ENCODE assay signal across 8 mouse cellular contexts in genomic region chr5:122091070-122091469, GRCm38 (mm10). TPM values are rescaled to one million over a fixed set of nuclear protein-coding genes. Genes with fewer than 3 reads are reported as not detected.
DNase-seq lines count a peak whose midpoint lies in the region; ATAC-seq and TF ChIP-seq lines count a peak whose summit lies in the region.

No protein-coding gene starts in this region.

- no peaks in the 10 kb centered on the region for H3K9me3 ChIP-seq in heart, embryonic 11.5 days (replicated peaks; ENCODE audit: control insufficient read depth, low read length)
- no peaks in the 10 kb centered on the region for H3K9me3 ChIP-seq in embryonic facial prominence, embryonic 15.5 days (replicated peaks)
- H3K9me3 ChIP-seq in kidney, embryonic 16.5 days (ENCODE audit: low read length), result 0 out of 2 replicates have a peak, but pooled peaks cover 4% of the 10 kb centered on the region

- H3K4me3 ChIP-seq in heart, adult 2 months, result no peak overlapping the region
- H3K4me3 ChIP-seq in heart, embryonic 11.5 days (ENCODE audit: low read depth, low read length), result no peak overlapping the region
- H3K4me3 ChIP-seq in embryonic facial prominence, embryonic 15.5 days (replicated peaks), result no peak overlapping the region
- H3K4me3 ChIP-seq in kidney, embryonic 16.5 days (ENCODE audit: low read length), result no peak overlapping the region

- no peak overlapping the region for H3K4me2 ChIP-seq in heart, embryonic 11.5 days
- H3K4me2 ChIP-seq in embryonic facial prominence, embryonic 15.5 days (replicated peaks), result no peak overlapping the region
- H3K4me2 ChIP-seq in kidney, embryonic 16.5 days (replicated peaks; ENCODE audit: low read depth, low read length), result no peak overlapping the region

- no peaks in the 10 kb centered on the region for H3K79me2 ChIP-seq in heart, adult 2 months (replicated peaks; ENCODE audit: control insufficient read depth, insufficient read depth, low read length)

- H3K9ac ChIP-seq in heart, adult 2 months (ENCODE audit: low read depth, low read length), result no peak overlapping the region
- H3K9ac ChIP-seq in heart, embryonic 11.5 days (ENCODE audit: low read depth, low read length), result no peak overlapping the region
- H3K9ac ChIP-seq in embryonic facial prominence, embryonic 15.5 days, result no peak overlapping the region
- H3K9ac ChIP-seq in kidney, embryonic 16.5 days (replicated peaks; ENCODE audit: low read length), result no peak overlapping the region

- peak; percentile 74 for TF ChIP-seq CTCF in heart, adult 2 months (IDR thresholded peaks at IDR 0.05)

- no peak for TF ChIP-seq EP300 in heart, adult 2 months (IDR thresholded peaks at IDR 0.05; ENCODE audit: insufficient read depth, low read depth, low read length)

- H3K36me3 ChIP-seq in heart, adult 2 months (ENCODE audit: control insufficient read depth, insufficient read depth, low read length), result no peaks in the 10 kb centered on the region
- no peaks in the 10 kb centered on the region for H3K36me3 ChIP-seq in heart, embryonic 11.5 days (ENCODE audit: control insufficient read depth, insufficient read depth, low read length)
- H3K36me3 ChIP-seq in embryonic facial prominence, embryonic 15.5 days, result no peaks in the 10 kb centered on the region
- H3K36me3 ChIP-seq in kidney, embryonic 16.5 days (ENCODE audit: insufficient read depth, low read length), result no peaks in the 10 kb centered on the region

- TF ChIP-seq POLR2A in heart, adult 2 months (IDR thresholded peaks at IDR 0.05; ENCODE audit: insufficient read depth, low read depth, low read length), result no peak

- no peaks in the 10 kb centered on the region for H3K27me3 ChIP-seq in heart, adult 2 months (ENCODE audit: control insufficient read depth, insufficient read depth, low read length)
- 0 out of 2 replicates have a peak, but pooled peaks cover 2% of the 10 kb centered on the region for H3K27me3 ChIP-seq in heart, embryonic 11.5 days (ENCODE audit: control insufficient read depth, insufficient read depth, low read length)
- H3K27me3 ChIP-seq in embryonic facial prominence, embryonic 15.5 days, result no peaks in the 10 kb centered on the region
- H3K27me3 ChIP-seq in kidney, embryonic 16.5 days (ENCODE audit: insufficient read depth, low read length), result no peaks in the 10 kb centered on the region

- intact Hi-C loops in heart, adult 2 months (cut with DNase I), result no loop called here

- no peak for ATAC-seq in heart, embryonic 11.5 days (replicated peaks; ENCODE audit: insufficient number of reproducible peaks, low FRiP score, low TSS enrichment)
- ATAC-seq in embryonic facial prominence, embryonic 15.5 days (ENCODE audit: insufficient number of reproducible peaks, low FRiP score, low TSS enrichment, low read depth), result peak; percentile 32; the same call in 1 of the 2 replicates
- peak; percentile 49; the same call in 1 of the 2 replicates for ATAC-seq in kidney, embryonic 16.5 days (ENCODE audit: low FRiP score, low TSS enrichment)

- DNase-seq in heart, adult 2 months, result peak in 1 of 2 experiments; percentile 57
- peak; percentile 39 for DNase-seq in 416B (ENCODE audit: low read depth)
- DNase-seq in T-cell, adult 2 months (ENCODE audit: low spot score), result peak; percentile 46
- DNase-seq in mesoderm, embryonic 11.5 days (ENCODE audit: low read depth, low spot score), result peak; percentile 57
- peak; percentile 79 for DNase-seq in testis, postnatal 10 days (ENCODE audit: low spot score)

- peaks cover 2% of the 10 kb centered on the region; the same call in 1 of the 2 replicates for H3K4me1 ChIP-seq in heart, adult 2 months (ENCODE audit: control insufficient read depth, insufficient read depth, low read length)
- H3K4me1 ChIP-seq in heart, embryonic 11.5 days (ENCODE audit: control insufficient read depth, insufficient read depth, low read length), result peaks cover 14% of the 10 kb centered on the region
- peaks cover 2% of the 10 kb centered on the region for H3K4me1 ChIP-seq in embryonic facial prominence, embryonic 15.5 days
- H3K4me1 ChIP-seq in kidney, embryonic 16.5 days (ENCODE audit: insufficient read depth, low read length), result peaks cover 2% of the 10 kb centered on the region; the same call in 1 of the 2 replicates

- WGBS in heart, adult 2 months, result 30% methylated on average over 15 of the region's 15 CpGs
- WGBS in heart, embryonic 11.5 days (ENCODE audit: insufficient replicate concordance), result 20% methylated on average over 15 of the region's 15 CpGs
- WGBS in embryonic facial prominence, embryonic 15.5 days, result 13% methylated on average over 15 of the region's 15 CpGs
- WGBS in kidney, embryonic 16.5 days, result 14% methylated on average over 15 of the region's 15 CpGs

- no peak overlapping the region for H3K27ac ChIP-seq in heart, adult 2 months
- no peak overlapping the region for H3K27ac ChIP-seq in heart, embryonic 11.5 days (ENCODE audit: low read depth, low read length)
- H3K27ac ChIP-seq in embryonic facial prominence, embryonic 15.5 days (replicated peaks), result no peak overlapping the region
- no peak overlapping the region for H3K27ac ChIP-seq in kidney, embryonic 16.5 days (ENCODE audit: low read length)

RNA-seq across cellular contexts. Expression of gene Myl2, which starts 9.7 kb away (rescaled TPM):
- total RNA-seq in heart, adult 2 months (2021), result over 10,000 TPM; 18,797 to 22,206 TPM
- 7,725 and 11,177 TPM in 2 replicates for polyA plus RNA-seq in heart, adult 2 months (2012; rRNA removed)
- polyA plus RNA-seq in heart, embryonic 11.5 days (2014; fragmentation: Nextera tagmentation; extraction: Ambion mirVana), result 6,790 and 6,847 TPM in 2 replicates
- 3.6 and 4.6 TPM in 2 replicates for polyA plus RNA-seq in embryonic facial prominence, embryonic 15.5 days (2015; fragmentation: Nextera tagmentation; extraction: Ambion mirVana)
- 1.7 and 2.3 TPM in 2 replicates for polyA plus RNA-seq in kidney, embryonic 16.5 days (2015; fragmentation: Nextera tagmentation; extraction: Ambion mirVana)

RNA-seq across cellular contexts. Expression of gene Cux2, which starts 41.2 kb away (rescaled TPM):
- total RNA-seq in heart, adult 2 months (2021), result 10 to 100 TPM; 18.1 to 18.4 TPM
- polyA plus RNA-seq in heart, adult 2 months (2012; rRNA removed), result 11.4 and 16.7 TPM in 2 replicates
- 4.7 and 7.1 TPM in 2 replicates for polyA plus RNA-seq in heart, embryonic 11.5 days (2014; fragmentation: Nextera tagmentation; extraction: Ambion mirVana)
- 1.6 and 4.1 TPM in 2 replicates for polyA plus RNA-seq in embryonic facial prominence, embryonic 15.5 days (2015; fragmentation: Nextera tagmentation; extraction: Ambion mirVana)
- polyA plus RNA-seq in kidney, embryonic 16.5 days (2015; fragmentation: Nextera tagmentation; extraction: Ambion mirVana), result 9.0 and 9.9 TPM in 2 replicates

RNA-seq across cellular contexts. Expression of gene Ccdc63, which starts 49.6 kb away (rescaled TPM):
- total RNA-seq in heart, adult 2 months (2021), result under 1 TPM in 1 of 2 experiments, not detected in 1; 0.16 TPM
- 0.08 and 0.12 TPM in 2 replicates for polyA plus RNA-seq in heart, adult 2 months (2012; rRNA removed)
- 0.47 and 0.51 TPM in 2 replicates for polyA plus RNA-seq in heart, embryonic 11.5 days (2014; fragmentation: Nextera tagmentation; extraction: Ambion mirVana)
- polyA plus RNA-seq in embryonic facial prominence, embryonic 15.5 days (2015; fragmentation: Nextera tagmentation; extraction: Ambion mirVana), result 0.24 TPM in 1 of 2 replicates, not detected in the other
- polyA plus RNA-seq in kidney, embryonic 16.5 days (2015; fragmentation: Nextera tagmentation; extraction: Ambion mirVana), result 0.15 TPM in 1 of 2 replicates, not detected in the other

Comparison
In these comparisons a context has a peak if more than half of its experiments do, and no peak if none do; other contexts are left out.
1. RNA of gene Myl2, which starts 9.7 kb away (polyA plus RNA-seq): 7,725 to 11,177 TPM in heart, adult 2 months and 6,790 to 6,847 TPM in heart, embryonic 11.5 days; 3.6 to 4.6 TPM in embryonic facial prominence, embryonic 15.5 days and 1.7 to 2.3 TPM in kidney, embryonic 16.5 days; every median in the first group is over 1,000 times any median in the second.